Mouse (Mus musculus) heart, embryonic 10.5 days (tissue): ENCODE measurements around the gene Calr4. TPM values are rescaled to one million over a fixed set of nuclear protein-coding genes. Genes with fewer than 3 reads are reported as not detected.
A peak's percentile ranks its signal among the peaks of the same experiment; 100 is the strongest.

Experiments used
- DNase-seq: peaks from one replicate; pipeline ENCODE4 v3.0.0-alpha.2; 2017; ENCODE audit warnings: low spot score
- H3K27ac ChIP-seq: fragments of 300-500 bp; sonication (generic); 2 replicates; pipeline ENCODE4 v1.5.1; 2016; ENCODE audit warnings: mild to moderate bottlenecking
- H3K27me3 ChIP-seq: fragments of 300-500 bp; sonication (generic); 2 replicates; pipeline ENCODE4 v1.6.1; 2016; ENCODE audit warnings: mild to moderate bottlenecking; ENCODE audit not compliant: poor library complexity, insufficient read depth, severe bottlenecking
- H3K36me3 ChIP-seq: fragments of 300-500 bp; sonication (generic); 2 replicates; pipeline ENCODE4 v1.6.1; 2016; ENCODE audit warnings: mild to moderate bottlenecking, moderate library complexity
- H3K4me1 ChIP-seq: fragments of 300-500 bp; sonication (generic); 2 replicates; pipeline ENCODE4 v1.6.1; 2016; ENCODE audit warnings: mild to moderate bottlenecking
- H3K4me3 ChIP-seq: fragments of 300-500 bp; sonication (generic); 2 replicates; pipeline ENCODE4 v1.5.1; 2016; ENCODE audit warnings: mild to moderate bottlenecking, moderate library complexity
- H3K9me3 ChIP-seq: fragments of 300-500 bp; sonication (generic); 2 replicates; pipeline ENCODE4 v1.6.1; 2016; ENCODE audit warnings: mild to moderate bottlenecking, moderate library complexity
- WGBS: fragments of 180-500 bp; shearing (Covaris S2); methylation state at CpG from one replicate; pipeline ENCODE4 v1.1.7; 2016; 5-methylcytosine and 5-hydroxymethylcytosine counted together
- polyA plus RNA-seq: library from polyadenylated mRNA; unstranded; fragments of >200 nt; fragmentation: Nextera tagmentation; extraction: Ambion mirVana; gene quantifications from 2 replicates; pipeline ENCODE4 v1.2.1, GENCODE M21; 2016

Gene Calr4
- polyA plus RNA-seq, 1 experiment from 2014 or later = 0.11 TPM

DNA sequence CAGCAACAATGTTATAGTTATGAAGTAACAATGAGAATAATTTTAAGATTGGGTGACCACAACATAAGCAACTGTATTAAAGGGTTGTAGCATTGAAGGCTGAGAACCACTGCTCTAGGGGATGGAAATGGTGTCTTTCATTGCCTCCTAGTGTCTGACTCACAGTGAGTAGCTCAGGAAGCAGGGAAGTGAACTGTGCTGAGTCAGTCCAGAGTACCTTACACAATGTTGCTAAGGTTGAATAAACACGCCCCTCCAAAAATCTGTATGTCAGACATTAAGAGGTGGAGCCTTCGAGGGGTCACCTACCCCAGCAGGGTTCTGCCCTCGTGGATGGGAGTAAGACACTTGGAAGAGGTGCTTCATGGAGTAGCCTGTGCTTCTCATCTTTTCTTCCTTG, 20.3 kb upstream of the Calr4 start:
- no peaks in the 10 kb centered on the region for H3K9me3 ChIP-seq
- no peak overlapping the region for H3K4me3 ChIP-seq
- H3K27ac ChIP-seq = no peak overlapping the region
- no peaks in the 10 kb centered on the region for H3K27me3 ChIP-seq
- 68% methylated on average over 3 of the region's 3 CpGs for WGBS
- no peak for DNase-seq
- no peaks in the 10 kb centered on the region for H3K36me3 ChIP-seq
- peaks cover 6% of the 10 kb centered on the region for H3K4me1 ChIP-seq

DNA sequence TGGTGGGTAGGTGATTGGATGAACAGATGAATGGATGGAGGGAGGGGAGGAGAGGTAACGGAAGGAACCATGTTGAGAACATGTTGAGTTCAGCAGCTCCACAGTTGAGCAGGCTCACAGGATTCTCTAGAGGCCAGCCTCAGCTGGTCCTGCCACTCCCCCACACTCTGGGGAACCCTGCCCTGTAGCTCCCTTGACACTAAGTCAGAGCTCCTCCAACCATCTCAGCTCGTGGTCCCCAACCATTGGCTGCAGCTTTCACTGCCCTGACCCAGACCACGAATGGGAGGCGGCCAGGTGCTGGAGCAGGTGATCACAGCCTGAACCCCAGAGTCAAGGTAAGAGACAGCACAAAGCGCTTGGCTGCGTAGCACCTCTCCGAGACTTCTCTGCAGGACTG, 16.3 kb upstream of the Calr4 start:
- Histone ChIP-seq H3K27me3 (no peaks in the 10 kb centered on the region), H3K27ac (no peak overlapping the region), H3K36me3 (no peaks in the 10 kb centered on the region), H3K4me3 (no peak overlapping the region), H3K9me3 (no peaks in the 10 kb centered on the region), H3K4me1 (peaks cover 4% of the 10 kb centered on the region; the same call in 1 of the 2 replicates)
- 64% methylated on average over 7 of the region's 7 CpGs for WGBS
- DNase-seq = no peak

DNA sequence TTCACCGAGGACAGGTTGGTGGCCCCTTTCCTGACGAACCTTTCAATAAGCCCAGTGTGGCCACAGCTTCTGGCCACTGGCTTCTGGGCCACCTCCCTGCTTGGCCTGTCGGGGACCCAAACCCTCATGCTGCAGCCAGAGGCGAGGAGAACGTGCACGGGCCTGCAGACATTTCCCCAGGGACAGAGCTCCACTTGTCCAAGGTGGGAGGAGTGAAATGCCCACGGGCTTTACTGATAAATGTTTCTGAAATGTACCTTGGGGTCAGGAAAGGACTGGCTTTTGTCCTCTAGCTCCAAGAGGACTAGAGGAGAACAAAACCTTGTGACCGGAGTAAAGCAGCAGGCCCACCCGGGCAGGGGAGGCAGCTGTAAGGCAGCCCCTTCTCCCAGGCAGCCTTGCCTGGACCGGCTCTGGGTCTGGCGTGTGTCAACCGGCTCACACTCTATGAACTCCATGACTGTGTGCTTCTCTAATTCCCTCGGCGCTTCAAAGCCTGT, 13.8 kb upstream of the Calr4 start:
- Histone ChIP-seq H3K4me1 (peaks cover 8% of the 10 kb centered on the region), H3K9me3 (no peaks in the 10 kb centered on the region), H3K36me3 (no peaks in the 10 kb centered on the region), H3K27ac (peak overlapping the region; percentile 5; the same call in 1 of the 2 replicates), H3K27me3 (no peaks in the 10 kb centered on the region), H3K4me3 (no peak overlapping the region)
- no peak for DNase-seq
- WGBS = 54% methylated on average over 14 of the region's 14 CpGs

DNA sequence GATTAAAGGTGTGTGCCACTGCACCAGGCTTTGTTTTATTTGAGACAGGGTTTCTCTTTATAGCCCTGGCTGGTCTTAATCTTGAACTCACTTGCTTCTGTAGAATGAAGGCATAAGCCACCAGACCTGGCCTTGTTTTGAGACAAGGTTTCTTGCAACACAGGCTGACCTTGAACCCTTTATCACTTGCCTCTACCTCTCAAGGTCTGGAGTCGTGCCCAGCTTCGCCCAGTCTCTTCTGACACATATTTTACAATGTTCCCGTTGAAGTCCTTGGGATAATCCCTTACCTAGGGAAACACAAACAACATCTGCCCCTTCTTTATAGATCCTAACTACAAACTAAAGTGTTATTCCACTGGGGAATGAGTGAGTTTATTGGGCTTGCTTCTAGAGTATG, 12.3 kb upstream of the Calr4 start:
- no peaks in the 10 kb centered on the region for H3K27me3 ChIP-seq
- no peak for DNase-seq
- H3K36me3 ChIP-seq = no peaks in the 10 kb centered on the region
- H3K4me3 ChIP-seq = no peak overlapping the region
- 76% methylated on average over 3 of the region's 3 CpGs for WGBS
- H3K27ac ChIP-seq = no peak overlapping the region
- peaks cover 15% of the 10 kb centered on the region for H3K4me1 ChIP-seq
- no peaks in the 10 kb centered on the region for H3K9me3 ChIP-seq

DNA sequence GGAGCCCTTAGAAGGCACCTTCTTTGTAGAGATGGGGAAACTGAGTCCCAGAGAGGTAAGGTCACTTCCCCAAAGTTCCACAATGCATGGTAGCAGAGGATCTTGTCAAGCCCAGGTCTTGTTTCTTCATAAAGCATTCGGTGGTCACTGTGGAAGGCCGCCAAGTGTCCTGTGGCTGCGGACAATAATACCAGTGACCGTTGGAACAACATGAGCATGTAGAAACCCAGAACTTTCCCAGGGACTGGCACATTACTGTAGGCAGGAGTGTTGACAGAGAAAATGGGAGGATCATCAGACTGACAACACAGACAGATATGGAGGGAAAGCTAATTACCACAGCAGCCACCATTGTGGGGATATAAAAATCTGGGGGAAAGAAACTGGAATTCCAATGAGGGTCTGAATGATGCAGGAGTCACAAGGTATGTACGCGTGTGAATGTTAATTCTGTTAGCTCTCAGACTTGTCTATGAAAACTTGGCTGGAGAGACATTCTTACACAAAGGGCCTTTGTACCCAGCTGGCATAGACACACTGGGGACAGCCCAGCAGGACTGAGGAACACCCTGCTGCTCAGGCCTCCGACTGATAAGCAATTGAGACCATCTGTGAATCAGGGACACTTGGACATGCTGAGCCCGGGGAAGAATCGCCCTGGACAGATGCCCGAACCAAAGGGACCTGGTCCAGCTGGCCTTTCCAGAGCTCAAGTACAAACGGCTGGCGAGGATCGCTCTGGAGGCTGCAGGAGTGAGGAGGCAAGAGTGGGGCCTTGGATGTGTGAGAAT, 9.3 kb upstream of the Calr4 start:
- WGBS = 56% methylated on average over 13 of the region's 13 CpGs
- H3K36me3 ChIP-seq = no peaks in the 10 kb centered on the region
- DNase-seq = peak; percentile 76
- H3K4me1 ChIP-seq = peaks cover 11% of the 10 kb centered on the region; the same call in 1 of the 2 replicates
- no peak overlapping the region for H3K4me3 ChIP-seq
- 0 out of 2 replicates have a peak overlapping the region, but pooled peaks have one; percentile 12 for H3K27ac ChIP-seq
- no peaks in the 10 kb centered on the region for H3K27me3 ChIP-seq
- H3K9me3 ChIP-seq = no peaks in the 10 kb centered on the region

DNA sequence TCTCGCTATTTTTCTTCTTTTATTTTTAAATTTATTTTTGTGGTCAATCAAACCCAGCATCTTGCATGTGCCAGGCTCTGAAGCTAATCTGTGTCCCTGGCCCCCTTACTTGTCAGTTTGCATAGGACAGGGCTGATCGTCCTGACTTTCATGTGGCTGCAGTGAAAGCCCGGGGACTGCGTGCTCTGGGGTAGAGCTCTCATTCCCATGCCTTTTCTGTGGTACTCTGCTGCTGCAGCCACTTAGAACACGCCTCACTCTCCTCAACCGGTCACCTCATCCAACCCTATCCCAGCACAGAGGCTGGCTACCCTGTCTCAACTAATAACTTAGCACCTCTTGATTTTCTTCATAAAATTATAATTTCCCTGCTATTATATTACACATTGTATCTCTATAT, 8.7 kb upstream of the Calr4 start:
- WGBS = 67% methylated on average over 6 of the region's 6 CpGs
- H3K4me1 ChIP-seq = peaks cover 11% of the 10 kb centered on the region; the same call in 1 of the 2 replicates
- 0 out of 2 replicates have a peak overlapping the region, but pooled peaks have one; percentile 12 for H3K27ac ChIP-seq
- H3K4me3 ChIP-seq = no peak overlapping the region
- H3K36me3 ChIP-seq = no peaks in the 10 kb centered on the region
- no peaks in the 10 kb centered on the region for H3K27me3 ChIP-seq
- H3K9me3 ChIP-seq = no peaks in the 10 kb centered on the region
- DNase-seq = no peak

DNA sequence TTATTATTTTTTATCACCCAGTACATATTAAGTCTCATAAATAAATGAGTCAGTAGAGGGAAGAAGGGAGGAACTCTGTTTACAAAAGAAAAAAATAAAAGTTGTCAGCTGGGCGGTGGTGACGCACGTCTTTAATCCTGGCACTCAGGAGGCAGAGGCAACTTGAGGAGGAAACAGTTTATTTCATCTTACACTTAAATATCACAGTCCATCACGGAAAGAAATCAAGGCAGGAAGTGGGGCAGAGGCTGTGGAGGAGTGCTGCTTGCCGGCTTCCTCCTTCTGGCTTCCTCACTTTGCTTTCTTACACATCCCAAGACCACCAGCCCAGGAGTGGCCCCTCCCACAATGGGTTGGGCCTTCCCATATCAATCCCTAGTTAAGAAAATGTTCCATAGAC, 8.2 kb upstream of the Calr4 start:
- 58% methylated on average over 5 of the region's 5 CpGs for WGBS
- no peaks in the 10 kb centered on the region for H3K27me3 ChIP-seq
- no peaks in the 10 kb centered on the region for H3K9me3 ChIP-seq
- DNase-seq = no peak
- H3K4me3 ChIP-seq = no peak overlapping the region
- no peak overlapping the region for H3K27ac ChIP-seq
- peaks cover 11% of the 10 kb centered on the region; the same call in 1 of the 2 replicates for H3K4me1 ChIP-seq
- H3K36me3 ChIP-seq = no peaks in the 10 kb centered on the region

DNA sequence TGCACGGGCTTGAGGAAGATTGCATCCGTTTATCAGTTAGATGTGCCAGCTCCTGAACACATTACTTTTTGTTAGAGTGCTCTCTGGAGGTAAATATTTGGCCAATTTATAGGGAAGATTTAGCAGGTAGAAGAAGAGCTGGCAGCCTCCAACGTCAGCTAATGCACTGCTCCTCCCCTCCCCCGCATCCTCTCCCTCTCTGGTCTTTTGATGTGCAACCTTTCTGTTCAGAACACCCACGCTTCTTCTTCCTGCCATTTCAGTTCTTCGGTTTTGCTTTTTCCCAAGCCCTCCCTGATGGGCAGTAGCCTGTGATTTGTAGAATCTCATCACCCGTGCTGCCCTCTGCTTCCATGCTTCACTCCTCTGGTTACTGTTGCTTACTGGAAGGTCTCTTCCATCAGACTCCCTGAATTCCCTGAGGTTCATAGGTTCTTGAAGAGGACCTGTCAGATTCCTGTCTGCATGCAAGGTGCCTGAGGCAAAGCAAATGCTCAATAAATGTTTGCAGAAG, 4.5 kb upstream of the Calr4 start:
- 51% methylated on average over 7 of the region's 7 CpGs for WGBS
- no peak overlapping the region for H3K4me3 ChIP-seq
- no peaks in the 10 kb centered on the region for H3K36me3 ChIP-seq
- H3K4me1 ChIP-seq = peaks cover 11% of the 10 kb centered on the region; the same call in 1 of the 2 replicates
- H3K9me3 ChIP-seq = no peaks in the 10 kb centered on the region
- H3K27me3 ChIP-seq = no peaks in the 10 kb centered on the region
- DNase-seq = no peak
- H3K27ac ChIP-seq = no peak overlapping the region

DNA sequence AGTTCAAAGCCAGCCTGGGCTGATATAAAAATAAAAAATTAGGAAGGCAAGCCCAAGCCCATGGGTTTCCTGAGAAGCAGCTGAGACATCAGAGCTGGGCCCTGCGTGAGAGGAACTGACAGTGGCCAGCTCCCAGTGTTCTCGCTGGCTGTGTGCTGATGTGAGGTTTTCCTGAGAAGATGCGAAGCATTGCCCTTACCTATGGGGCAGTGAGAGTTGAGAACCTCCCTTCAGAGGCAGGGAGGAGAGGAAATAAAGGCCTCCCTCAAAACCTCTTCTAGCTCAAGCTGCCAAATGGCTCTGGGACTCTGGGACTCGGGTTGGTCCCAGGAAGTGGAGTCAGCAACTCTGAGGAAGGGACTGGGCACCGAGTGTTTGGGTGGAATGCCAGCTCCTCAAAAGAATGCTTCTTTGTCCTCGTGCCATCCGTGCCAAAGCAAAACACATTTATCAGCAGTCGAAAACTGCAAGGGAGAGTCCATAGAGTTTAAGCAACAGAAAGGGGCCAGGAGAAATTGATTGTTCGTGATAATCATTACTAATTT, 593 bp downstream of the Calr4 start:
- Histone ChIP-seq H3K27me3 (no peaks in the 10 kb centered on the region), H3K4me3 (no peak overlapping the region), H3K27ac (no peak overlapping the region), H3K36me3 (no peaks in the 10 kb centered on the region), H3K4me1 (peaks cover 3% of the 10 kb centered on the region; the same call in 1 of the 2 replicates), H3K9me3 (no peaks in the 10 kb centered on the region)
- 63% methylated on average over 9 of the region's 9 CpGs for WGBS
- no peak for DNase-seq

DNA sequence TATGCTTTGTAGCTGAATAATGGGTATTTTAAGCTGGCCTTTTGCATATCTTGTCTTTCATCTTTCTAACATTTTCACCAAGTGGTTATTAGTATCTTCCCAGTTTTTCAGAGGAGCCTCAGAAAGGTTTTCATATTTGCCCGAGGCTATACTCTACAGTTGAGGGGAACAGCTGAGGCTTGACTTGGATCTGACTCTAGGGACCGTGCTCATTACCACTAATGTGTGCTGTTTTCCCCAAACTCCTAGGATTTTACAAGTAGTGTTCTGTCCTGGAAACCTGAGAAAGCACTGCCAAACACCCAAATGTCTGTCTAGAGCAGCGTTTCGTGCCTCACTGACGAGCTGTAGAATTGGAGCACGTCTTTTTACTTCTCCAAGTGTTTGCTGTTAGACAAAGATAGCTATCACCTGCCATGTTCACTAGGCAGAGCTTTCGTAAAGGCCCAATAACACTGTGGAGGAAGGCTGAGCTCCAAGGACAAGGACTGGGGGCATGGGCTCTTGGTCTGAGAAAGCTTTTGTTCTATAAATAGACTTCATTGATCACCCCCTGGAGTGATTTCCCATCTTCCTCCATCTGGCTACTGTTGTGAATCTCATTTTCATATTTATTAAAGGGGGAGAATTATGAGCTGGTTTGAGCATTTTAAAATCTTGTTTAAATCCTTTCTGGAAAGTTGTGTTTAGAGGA, 2.0 kb downstream of the Calr4 start:
- WGBS = 75% methylated on average over 7 of the region's 7 CpGs
- H3K27me3 ChIP-seq = no peaks in the 10 kb centered on the region
- no peak overlapping the region for H3K27ac ChIP-seq
- H3K4me3 ChIP-seq = no peak overlapping the region
- DNase-seq = no peak
- H3K9me3 ChIP-seq = no peaks in the 10 kb centered on the region
- peaks cover 3% of the 10 kb centered on the region; the same call in 1 of the 2 replicates for H3K4me1 ChIP-seq
- H3K36me3 ChIP-seq = no peaks in the 10 kb centered on the region

DNA sequence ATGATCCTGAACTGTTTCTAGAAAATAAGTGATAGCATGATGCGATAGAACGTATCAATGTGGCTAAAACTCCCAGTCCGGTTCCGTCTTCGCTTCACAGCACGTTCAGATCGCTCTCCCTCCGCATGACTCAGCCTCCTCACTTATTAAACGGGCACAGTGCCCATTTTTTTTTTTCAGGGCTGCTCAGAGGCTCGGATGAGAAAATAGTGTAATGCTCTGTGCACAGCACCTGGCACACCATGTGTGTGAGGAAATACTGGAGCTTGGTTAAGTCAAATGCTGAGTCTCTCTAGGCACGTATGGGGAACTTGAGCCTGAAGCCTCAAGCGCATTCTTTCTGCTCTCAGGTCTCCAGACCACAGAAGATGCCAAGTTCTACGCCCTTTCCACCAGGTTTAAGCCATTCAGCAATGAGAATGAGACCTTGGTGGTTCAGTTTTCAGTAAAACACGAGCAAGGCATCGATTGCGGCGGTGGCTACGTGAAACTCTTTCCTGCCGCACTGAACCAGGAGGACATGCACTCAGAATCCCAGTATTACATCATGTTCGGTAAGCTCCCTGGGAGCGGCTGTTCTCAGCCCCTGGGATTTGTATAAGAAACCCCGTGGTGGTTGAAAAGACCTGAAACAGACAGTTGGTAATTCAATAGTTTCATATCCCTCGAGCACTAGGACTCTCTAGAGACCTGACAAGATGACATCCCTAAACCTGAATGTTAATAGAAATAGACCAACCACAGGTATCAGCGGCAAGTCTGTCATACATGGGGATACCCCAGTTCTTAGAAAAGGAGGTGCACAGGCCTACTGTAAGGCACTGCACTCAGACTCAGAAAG, 4.4 kb downstream of the Calr4 start:
- WGBS = 87% methylated on average over 24 of the region's 24 CpGs
- no peaks in the 10 kb centered on the region for H3K27me3 ChIP-seq

DNA sequence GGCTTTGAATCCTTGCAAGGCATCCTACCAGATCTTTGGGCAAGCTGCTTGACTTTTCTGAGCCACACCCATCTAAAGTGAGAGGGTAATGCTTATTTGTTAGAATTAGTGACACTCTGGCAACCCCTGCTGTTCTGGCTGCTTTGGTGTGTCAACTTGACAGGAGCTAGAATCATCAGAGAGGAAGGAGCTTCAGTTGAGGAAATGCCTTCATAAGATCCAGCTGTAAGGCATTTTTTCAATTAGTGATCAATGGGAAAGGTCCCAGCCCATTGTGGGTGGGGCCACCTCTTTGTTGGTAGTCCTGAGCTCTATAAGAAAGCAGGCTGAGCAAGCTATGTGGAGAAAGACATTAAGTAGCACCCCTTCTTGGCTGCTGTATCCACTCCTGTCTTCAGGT, 6.9 kb downstream of the Calr4 start:
- H3K9me3 ChIP-seq = no peaks in the 10 kb centered on the region
- no peaks in the 10 kb centered on the region for H3K36me3 ChIP-seq
- H3K4me3 ChIP-seq = no peak overlapping the region
- H3K27me3 ChIP-seq = no peaks in the 10 kb centered on the region
- DNase-seq = no peak
- peaks cover 3% of the 10 kb centered on the region; the same call in 1 of the 2 replicates for H3K4me1 ChIP-seq
- no peak overlapping the region for H3K27ac ChIP-seq

More for the DNA sequence above, 4.4 kb downstream of the Calr4 start:
- Histone ChIP-seq H3K4me3 (no peak overlapping the region), H3K9me3 (no peaks in the 10 kb centered on the region), H3K27ac (no peak overlapping the region), H3K4me1 (peaks cover 3% of the 10 kb centered on the region; the same call in 1 of the 2 replicates), H3K36me3 (no peaks in the 10 kb centered on the region)
- no peak for DNase-seq
